Mouse (Mus musculus) heart, embryonic 13.5 days (tissue): ENCODE measurements around the gene Cypt3. TPM values are rescaled to one million over a fixed set of nuclear protein-coding genes. Genes with fewer than 3 reads are reported as not detected.

Experiments used
- ATAC-seq: fragments of 200-750 bp; cut with Nextera tagmentation; 2 replicates; pipeline ENCODE4 v1.8.0; 2017; ENCODE audit warnings: moderate TSS enrichment; ENCODE audit not compliant: insufficient number of reproducible peaks, low FRiP score, low TSS enrichment; ENCODE audit errors: extremely low read depth
- H3K27ac ChIP-seq: fragments of 300-500 bp; sonication (generic); replicated peaks from 2 replicates; pipeline ENCODE4 v1.5.1; 2015; ENCODE audit warnings: moderate library complexity, mild to moderate bottlenecking, inconsistent platforms
- H3K27me3 ChIP-seq: fragments of 300-500 bp; sonication (generic); replicated peaks from 2 replicates; pipeline ENCODE4 v1.6.1; 2015; ENCODE audit warnings: mild to moderate bottlenecking, inconsistent platforms
- H3K36me3 ChIP-seq: fragments of 300-500 bp; sonication (generic); 2 replicates; pipeline ENCODE4 v1.6.1; 2015; ENCODE audit warnings: mild to moderate bottlenecking, inconsistent platforms
- H3K4me1 ChIP-seq: fragments of 300-500 bp; sonication (generic); 2 replicates; pipeline ENCODE4 v1.6.1; 2015; ENCODE audit warnings: inconsistent platforms
- H3K4me2 ChIP-seq: fragments of 300-500 bp; sonication (generic); 2 replicates; pipeline ENCODE4 v1.6.1; 2015; ENCODE audit warnings: inconsistent platforms, mild to moderate bottlenecking, moderate library complexity
- H3K4me3 ChIP-seq: fragments of 300-500 bp; sonication (generic); 2 replicates; pipeline ENCODE4 v1.5.1; 2015; ENCODE audit warnings: moderate library complexity, mild to moderate bottlenecking, inconsistent platforms
- H3K9ac ChIP-seq: fragments of 300-500 bp; sonication (generic); 2 replicates; pipeline ENCODE4 v1.6.1; 2015; ENCODE audit warnings: inconsistent platforms, mild to moderate bottlenecking, moderate library complexity
- H3K9me3 ChIP-seq: fragments of 300-500 bp; sonication (generic); 2 replicates; pipeline ENCODE4 v1.6.1; 2016; ENCODE audit warnings: inconsistent platforms
- WGBS: fragments of 180-500 bp; shearing (Covaris S2); methylation state at CpG from one replicate; pipeline ENCODE4 v1.1.7; 2015; ENCODE audit warnings: mixed read lengths; 5-methylcytosine and 5-hydroxymethylcytosine counted together
- polyA plus RNA-seq: library from polyadenylated mRNA; unstranded; fragments of >200 nt; fragmentation: Nextera tagmentation; extraction: Ambion mirVana; gene quantifications from 2 replicates; pipeline ENCODE4 v1.2.1, GENCODE M21; 2015

Gene Cypt3
- polyA plus RNA-seq: not detected in 2 replicates

DNA sequence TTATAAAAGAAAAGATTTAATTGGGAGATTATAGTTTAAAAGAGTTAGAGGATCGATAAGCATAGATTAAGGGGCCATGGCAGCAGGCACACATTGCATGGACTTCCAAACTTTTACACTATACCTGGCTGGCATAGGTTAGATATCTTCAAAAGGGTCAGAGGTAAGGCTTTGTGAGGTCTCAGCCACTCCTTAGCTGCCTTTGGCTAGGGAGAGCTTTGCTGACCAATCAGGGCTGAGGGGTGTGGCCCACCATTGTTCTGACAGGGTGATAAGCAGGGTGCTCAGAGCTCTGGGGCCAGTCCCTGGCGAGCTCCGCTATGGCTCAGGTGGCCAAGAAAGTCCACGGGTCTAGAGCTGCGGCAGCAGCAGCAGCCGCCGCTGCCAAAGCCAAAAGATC lies at the start of gene Cypt3:
Gene Cypt3 (plus strand): TSS at position 301 of the 400 bp plus-strand sequence.
- Histone ChIP-seq H3K4me3 (no peak within 1 kb of the TSS), H3K27me3 (no peaks in the 10 kb centered on the region), H3K36me3 (no peaks in the 10 kb centered on the region), H3K9me3 (no peaks in the 10 kb centered on the region), H3K9ac (no peak within 1 kb of the TSS), H3K4me1 (no peaks in the 10 kb centered on the region), H3K27ac (no peak within 1 kb of the TSS), H3K4me2 (no peak within 1 kb of the TSS)
- no peak for ATAC-seq
- WGBS: 45% methylated on average over 7 of the region's 7 CpGs

DNA sequence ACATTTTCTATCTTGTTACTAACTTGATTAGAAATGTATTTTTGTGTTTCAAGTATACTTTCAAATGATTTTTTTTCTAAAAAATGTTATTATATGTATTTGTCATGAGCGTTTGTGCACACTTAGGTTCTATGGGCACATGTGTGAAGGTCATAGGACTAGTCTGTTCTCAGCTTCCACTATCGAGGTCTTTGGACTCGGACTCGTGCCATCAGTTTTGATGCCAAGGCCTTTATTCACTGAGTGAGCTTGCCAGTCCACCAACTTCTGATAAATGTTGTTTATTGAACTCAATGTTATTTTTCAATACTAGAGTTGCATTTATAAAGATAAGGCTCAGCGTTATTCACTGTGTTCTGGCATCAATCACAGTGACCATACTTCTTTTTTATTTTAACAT lies 42.9 kb upstream of the Cypt3 start:
- Histone ChIP-seq H3K9ac (no peak overlapping the region), H3K27ac (no peak overlapping the region), H3K4me1 (no peaks in the 10 kb centered on the region), H3K36me3 (no peaks in the 10 kb centered on the region), H3K4me2 (no peak overlapping the region), H3K4me3 (no peak overlapping the region), H3K27me3 (no peaks in the 10 kb centered on the region), H3K9me3 (no peaks in the 10 kb centered on the region)
- no peak for ATAC-seq
- WGBS: 78% methylated on average over 5 of the region's 5 CpGs

DNA sequence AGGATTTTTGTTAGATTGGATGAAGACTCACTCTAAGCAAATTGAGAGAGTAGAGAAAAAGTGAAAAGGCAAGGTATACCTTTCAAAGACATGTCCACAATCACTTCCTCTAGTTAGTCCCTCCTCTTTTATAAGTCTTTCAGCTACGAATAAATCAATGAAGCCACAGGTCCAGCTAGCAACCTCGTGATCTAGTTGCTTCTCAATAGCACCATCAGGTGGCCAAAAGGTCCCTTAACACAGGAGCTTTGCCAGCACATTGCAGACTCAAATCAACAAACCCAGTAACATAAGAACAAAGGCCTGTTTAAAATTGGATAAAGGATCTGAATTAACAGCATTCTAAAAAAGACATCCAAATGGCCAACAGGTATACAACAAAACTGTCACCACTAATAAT lies 30.0 kb upstream of the Cypt3 start:
- Histone ChIP-seq H3K4me3 (no peak overlapping the region), H3K9me3 (no peaks in the 10 kb centered on the region), H3K27me3 (no peaks in the 10 kb centered on the region), H3K9ac (no peak overlapping the region), H3K36me3 (no peaks in the 10 kb centered on the region), H3K27ac (no peak overlapping the region), H3K4me1 (no peaks in the 10 kb centered on the region), H3K4me2 (no peak overlapping the region)
- WGBS: 18% methylated on average over 2 of the region's 2 CpGs
- no peak for ATAC-seq

DNA sequence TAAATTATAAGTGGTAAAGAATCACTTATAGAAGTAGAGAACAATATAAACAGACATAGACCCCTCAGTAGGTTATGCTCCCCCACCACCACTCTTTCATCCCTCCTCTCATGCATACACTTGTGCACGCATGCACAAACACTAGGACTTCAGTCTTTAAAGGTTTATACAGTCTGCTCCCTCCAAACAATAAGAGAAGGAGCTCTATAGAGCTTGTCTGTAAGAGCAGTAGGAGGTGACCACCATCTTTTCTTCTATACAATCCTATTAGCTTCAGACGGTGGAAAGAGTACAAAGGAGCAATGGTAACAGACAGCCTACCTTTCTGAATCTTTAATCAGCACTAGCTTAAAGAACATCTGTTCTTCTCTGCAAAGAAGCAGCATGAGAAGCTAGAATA lies 1.8 kb upstream of the Cypt3 start:
- WGBS: 75% methylated on average over 2 of the region's 2 CpGs
- no peaks in the 10 kb centered on the region for H3K36me3 ChIP-seq
- H3K9me3 ChIP-seq: no peaks in the 10 kb centered on the region
- no peaks in the 10 kb centered on the region for H3K4me1 ChIP-seq
- H3K27me3 ChIP-seq: no peaks in the 10 kb centered on the region
- no peak overlapping the region for H3K4me2 ChIP-seq
- H3K4me3 ChIP-seq: no peak overlapping the region
- no peak for ATAC-seq
- no peak overlapping the region for H3K9ac ChIP-seq
- H3K27ac ChIP-seq: no peak overlapping the region

DNA sequence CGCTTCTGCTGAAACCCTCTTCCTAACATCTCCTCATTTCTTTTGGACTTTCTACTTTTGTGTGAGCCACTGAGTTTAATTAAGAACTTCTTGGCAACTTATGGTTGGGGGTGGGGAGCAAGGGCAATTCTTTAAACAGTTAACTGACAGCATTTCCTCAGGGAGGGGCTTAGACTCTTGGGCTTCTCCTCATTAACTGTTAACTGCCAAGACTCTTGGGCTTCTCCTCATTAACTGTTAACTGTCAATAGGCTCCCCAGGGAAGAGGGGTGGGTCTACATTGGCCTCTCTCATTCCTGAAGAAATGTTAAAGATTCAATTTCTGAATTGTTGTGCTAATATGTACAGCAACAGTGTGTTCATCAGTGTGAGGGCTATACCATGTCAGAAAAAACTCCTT lies 6.3 kb downstream of the Cypt3 start:
- no peak overlapping the region for H3K27ac ChIP-seq
- WGBS: 60% methylated on average over 1 of the region's 1 CpGs

DNA sequence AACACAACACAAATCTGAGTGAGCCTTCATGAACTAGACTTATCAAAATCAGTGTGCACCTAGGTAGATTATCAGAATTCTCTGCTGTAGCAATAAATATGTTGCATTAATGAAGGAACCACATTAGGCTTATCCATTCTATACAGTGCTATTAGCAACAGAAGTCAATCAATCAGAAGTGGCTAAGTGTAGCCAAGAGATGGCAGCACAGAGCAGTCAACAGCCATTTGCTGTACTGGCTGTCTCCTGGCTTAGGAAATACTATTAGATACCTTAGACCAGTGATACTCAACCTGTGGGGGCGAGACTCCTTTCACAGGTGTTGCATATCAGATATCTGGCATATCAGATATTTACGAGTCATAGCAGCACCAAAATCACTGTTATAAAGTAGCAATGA lies 41.2 kb downstream of the Cypt3 start:
- 30% methylated on average over 2 of the region's 2 CpGs for WGBS
- no peak overlapping the region for H3K4me3 ChIP-seq

More for the DNA sequence above, 6.3 kb downstream of the Cypt3 start:
- Histone ChIP-seq H3K36me3 (no peaks in the 10 kb centered on the region), H3K4me1 (no peaks in the 10 kb centered on the region), H3K4me3 (no peak overlapping the region), H3K4me2 (no peak overlapping the region), H3K9me3 (no peaks in the 10 kb centered on the region), H3K27me3 (no peaks in the 10 kb centered on the region), H3K9ac (no peak overlapping the region)
- no peak for ATAC-seq

More for the DNA sequence above, 41.2 kb downstream of the Cypt3 start:
- no peaks in the 10 kb centered on the region for H3K4me1 ChIP-seq
- H3K27ac ChIP-seq: no peak overlapping the region
- H3K36me3 ChIP-seq: no peaks in the 10 kb centered on the region
- H3K9ac ChIP-seq: no peak overlapping the region
- H3K4me2 ChIP-seq: no peak overlapping the region
- no peaks in the 10 kb centered on the region for H3K27me3 ChIP-seq
- ATAC-seq: no peak
- H3K9me3 ChIP-seq: no peaks in the 10 kb centered on the region

Other genes with a start within 250 kb of the Cypt3 start
- 13.6 and 13.8 TPM in 2 replicates for gene Ubqln2, start 60.4 kb upstream of the Cypt3 start, polyA plus RNA-seq
- gene Kctd12b, start 137.8 kb downstream of the Cypt3 start, polyA plus RNA-seq: 3.3 and 3.9 TPM in 2 replicates
- gene Nbdy, start 165.0 kb downstream of the Cypt3 start, polyA plus RNA-seq: 73.5 and 78.1 TPM in 2 replicates